Mouse (Mus musculus): Measurements from ENCODE around the gene Sec24a. TPM values are rescaled to one million over a fixed set of nuclear protein-coding genes. Genes with fewer than 3 reads are reported as not detected.

Gene Sec24a
- polyA plus RNA-seq, 1 experiment from 2014 or later, result 8.8 TPM

GRCm38 (mm10) chr11:51658291-51658690 lies 105.1 kb downstream of the Sec24a start:
- Histone ChIP-seq H3K36me3 (no peaks in the 10 kb centered on the region), H3K9me3 (replicated peaks) (no peaks in the 10 kb centered on the region), H3K4me2 (no peak overlapping the region), H3K9ac (no peak overlapping the region), H3K27ac (no peak overlapping the region), H3K4me1 (replicated peaks) (peaks cover 8% of the 10 kb centered on the region), H3K4me3 (no peak overlapping the region), H3K27me3 (no peaks in the 10 kb centered on the region)
- WGBS, result 49% methylated on average over 7 of the region's 7 CpGs
- ATAC-seq (replicated peaks; ENCODE audit: insufficient number of reproducible peaks, insufficient read depth, low FRiP score, low read depth), result no peak

- Histone ChIP-seq H3K4me3 (no peak overlapping the region), H3K36me3 (no peaks in the 10 kb centered on the region), H3K4me1 (replicated peaks) (peaks cover 8% of the 10 kb centered on the region), H3K27ac (no peak overlapping the region), H3K27me3 (no peaks in the 10 kb centered on the region), H3K9me3 (replicated peaks) (no peaks in the 10 kb centered on the region), H3K4me2 (no peak overlapping the region), H3K9ac (no peak overlapping the region)
- no peak for ATAC-seq (replicated peaks; ENCODE audit: insufficient number of reproducible peaks, insufficient read depth, low FRiP score, low read depth)
- WGBS, result 82% methylated on average over 10 of the region's 10 CpGs
These were observed 106.5 kb downstream of the Sec24a start for GRCm38 (mm10) chr11:51656798-51657521.

GRCm38 (mm10) chr11:51654891-51655290 lies 108.5 kb downstream of the Sec24a start:
- H3K4me3 ChIP-seq, result no peak overlapping the region
- H3K4me2 ChIP-seq, result no peak overlapping the region
- no peak overlapping the region for H3K27ac ChIP-seq
- 88% methylated on average over 3 of the region's 3 CpGs for whole genome bisulfite sequencing
- H3K9me3 ChIP-seq (replicated peaks), result no peaks in the 10 kb centered on the region
- H3K36me3 ChIP-seq, result no peaks in the 10 kb centered on the region
- no peak overlapping the region for H3K9ac ChIP-seq
- H3K4me1 ChIP-seq (replicated peaks), result peaks cover 20% of the 10 kb centered on the region
- no peak for ATAC-seq (replicated peaks; ENCODE audit: insufficient number of reproducible peaks, insufficient read depth, low FRiP score, low read depth)
- H3K27me3 ChIP-seq, result no peaks in the 10 kb centered on the region

- 82% methylated on average over 6 of the region's 6 CpGs for WGBS
- Histone ChIP-seq H3K9me3 (replicated peaks) (no peaks in the 10 kb centered on the region), H3K9ac (no peak overlapping the region), H3K36me3 (no peaks in the 10 kb centered on the region), H3K4me1 (replicated peaks) (peaks cover 26% of the 10 kb centered on the region), H3K27ac (no peak overlapping the region), H3K27me3 (no peaks in the 10 kb centered on the region), H3K4me2 (no peak overlapping the region), H3K4me3 (no peak overlapping the region)
- no peak for ATAC-seq (replicated peaks; ENCODE audit: insufficient number of reproducible peaks, insufficient read depth, low FRiP score, low read depth)
These were observed 109.7 kb downstream of the Sec24a start for GRCm38 (mm10) chr11:51653736-51654135.

GRCm38 (mm10) chr11:51652889-51653418 lies 110.5 kb downstream of the Sec24a start:
- ATAC-seq (replicated peaks; ENCODE audit: insufficient number of reproducible peaks, insufficient read depth, low FRiP score, low read depth), result no peak
- WGBS, result 93% methylated on average over 4 of the region's 4 CpGs

GRCm38 (mm10) chr11:51650691-51651515 lies 112.5 kb downstream of the Sec24a start, which contains the start of the genes N4bp3 and D930048N14Rik:
Gene N4bp3 (minus strand): TSS chr11:51650842.
Gene D930048N14Rik (plus strand): TSS chr11:51650954.
- Histone ChIP-seq H3K27me3 (no peaks in the 10 kb centered on the region), H3K27ac (peak within 1 kb of the TSS; percentile 56), H3K9ac (peak within 1 kb of the TSS; percentile 85), H3K4me3 (peak within 1 kb of the TSS; percentile 79), H3K36me3 (no peaks in the 10 kb centered on the region), H3K4me1 (replicated peaks) (peaks cover 40% of the 10 kb centered on the region), H3K9me3 (replicated peaks) (no peaks in the 10 kb centered on the region), H3K4me2 (peak within 1 kb of the TSS; percentile 95)
- peak; percentile 71 for ATAC-seq (replicated peaks; ENCODE audit: insufficient number of reproducible peaks, insufficient read depth, low FRiP score, low read depth)
- WGBS, result under 1% methylated on average over 66 of the region's 70 CpGs

More at GRCm38 (mm10) chr11:51652889-51653418, 110.5 kb downstream of the Sec24a start:
- no peak overlapping the region for H3K4me3 ChIP-seq
- no peak overlapping the region for H3K9ac ChIP-seq
- H3K4me1 ChIP-seq (replicated peaks), result peaks cover 30% of the 10 kb centered on the region
- no peak overlapping the region for H3K27ac ChIP-seq
- no peak overlapping the region for H3K4me2 ChIP-seq
- H3K36me3 ChIP-seq, result no peaks in the 10 kb centered on the region
- H3K9me3 ChIP-seq (replicated peaks), result no peaks in the 10 kb centered on the region
- no peaks in the 10 kb centered on the region for H3K27me3 ChIP-seq

- Histone ChIP-seq H3K4me1 (replicated peaks) (peaks cover 45% of the 10 kb centered on the region), H3K27me3 (no peaks in the 10 kb centered on the region), H3K4me2 (peak overlapping the region; percentile 95), H3K9ac (peak overlapping the region; percentile 85), H3K4me3 (peak overlapping the region; percentile 79), H3K27ac (peak overlapping the region; percentile 56), H3K36me3 (no peaks in the 10 kb centered on the region; the same call in 1 of the 2 replicates), H3K9me3 (replicated peaks) (no peaks in the 10 kb centered on the region)
- ATAC-seq (replicated peaks; ENCODE audit: insufficient number of reproducible peaks, insufficient read depth, low FRiP score, low read depth), result peak; percentile 6; the same call in 1 of the 2 replicates
- 1% methylated on average over 30 of the region's 30 CpGs for WGBS
These were observed 113.2 kb downstream of the Sec24a start for GRCm38 (mm10) chr11:51650261-51650660.

GRCm38 (mm10) chr11:51649889-51650199 lies 113.6 kb downstream of the Sec24a start:
- Histone ChIP-seq H3K4me1 (replicated peaks) (peaks cover 47% of the 10 kb centered on the region), H3K9ac (peak overlapping the region; percentile 85), H3K9me3 (replicated peaks) (no peaks in the 10 kb centered on the region), H3K4me3 (peak overlapping the region; percentile 79), H3K4me2 (peak overlapping the region; percentile 95), H3K27me3 (no peaks in the 10 kb centered on the region), H3K27ac (peak overlapping the region; percentile 56), H3K36me3 (no peaks in the 10 kb centered on the region; the same call in 1 of the 2 replicates)
- 7% methylated on average over 7 of the region's 7 CpGs for WGBS
- ATAC-seq (replicated peaks; ENCODE audit: insufficient number of reproducible peaks, insufficient read depth, low FRiP score, low read depth), result no peak

- peaks cover 3% of the 10 kb centered on the region; the same call in 1 of the 2 replicates for H3K36me3 ChIP-seq
- H3K27ac ChIP-seq, result peak overlapping the region; percentile 56
- H3K4me3 ChIP-seq, result peak overlapping the region; percentile 79
- ATAC-seq (replicated peaks; ENCODE audit: insufficient number of reproducible peaks, insufficient read depth, low FRiP score, low read depth), result no peak
- H3K9me3 ChIP-seq (replicated peaks), result no peaks in the 10 kb centered on the region
- H3K4me2 ChIP-seq, result peak overlapping the region; percentile 95
- peak overlapping the region; percentile 85 for H3K9ac ChIP-seq
- 39% methylated on average over 11 of the region's 11 CpGs for WGBS
- H3K27me3 ChIP-seq, result 0 out of 2 replicates have a peak, but pooled peaks cover 4% of the 10 kb centered on the region
- peaks cover 47% of the 10 kb centered on the region for H3K4me1 ChIP-seq (replicated peaks)
These were observed 114.1 kb downstream of the Sec24a start for GRCm38 (mm10) chr11:51649111-51649888.

GRCm38 (mm10) chr11:51648566-51648965 lies 114.9 kb downstream of the Sec24a start:
- Histone ChIP-seq H3K27me3 (0 out of 2 replicates have a peak, but pooled peaks cover 4% of the 10 kb centered on the region), H3K27ac (peak overlapping the region; percentile 56), H3K9ac (peak overlapping the region; percentile 85; the same call in 1 of the 2 replicates), H3K36me3 (peaks cover 6% of the 10 kb centered on the region; the same call in 1 of the 2 replicates), H3K4me3 (peak overlapping the region; percentile 79), H3K4me2 (peak overlapping the region; percentile 95), H3K4me1 (replicated peaks) (peaks cover 50% of the 10 kb centered on the region), H3K9me3 (replicated peaks) (no peaks in the 10 kb centered on the region)
- WGBS, result 30% methylated on average over 3 of the region's 3 CpGs
- ATAC-seq (replicated peaks; ENCODE audit: insufficient number of reproducible peaks, insufficient read depth, low FRiP score, low read depth), result no peak

All from heart, embryonic 15.5 days (tissue).